Mouse (Mus musculus): ENCODE results near the gene Gstm7.
"Not testable (repeated sequence)": the region's sequence is repeated elsewhere in the genome, so short reads cannot be mapped to it uniquely, and the experiment has no call there.

Gene Gstm7

GRCm38 (mm10) chr3:107932128-107932527 is 511 bp upstream of the Gstm7 start:
- DNase-seq = no peak

GRCm38 (mm10) chr3:107931134-107931533 is 483 bp downstream of the Gstm7 start:
- DNase-seq = no peak

- DNase-seq = no peak
Observed at GRCm38 (mm10) chr3:107929731-107930130, 1.9 kb downstream of the Gstm7 start.

- no peak for DNase-seq
Observed at GRCm38 (mm10) chr3:107929243-107929642, 2.4 kb downstream of the Gstm7 start.

- DNase-seq = no peak
Observed at GRCm38 (mm10) chr3:107928691-107929090, 2.9 kb downstream of the Gstm7 start.

GRCm38 (mm10) chr3:107927841-107928240 is 3.8 kb downstream of the Gstm7 start:
- no peak for DNase-seq

GRCm38 (mm10) chr3:107925335-107925734 is 6.3 kb downstream of the Gstm7 start:
- no peak for DNase-seq

GRCm38 (mm10) chr3:107920348-107920747 is 11.3 kb downstream of the Gstm7 start:
- no peak for DNase-seq

- DNase-seq = peak; percentile 42
Observed at GRCm38 (mm10) chr3:107917783-107918408, 13.7 kb downstream of the Gstm7 start.

- DNase-seq = no peak
Observed at GRCm38 (mm10) chr3:107917097-107917496, 14.5 kb downstream of the Gstm7 start.

- no peak for DNase-seq
Observed at GRCm38 (mm10) chr3:107916674-107917073, 14.9 kb downstream of the Gstm7 start.

GRCm38 (mm10) chr3:107905942-107906341 is 25.7 kb downstream of the Gstm7 start:
- no peak for DNase-seq

- DNase-seq = no peak
Observed at GRCm38 (mm10) chr3:107900955-107901673, 30.5 kb downstream of the Gstm7 start.

GRCm38 (mm10) chr3:107898691-107899090 is 32.9 kb downstream of the Gstm7 start:
- DNase-seq = no peak

- peak; percentile 76 for DNase-seq
Observed at GRCm38 (mm10) chr3:107895720-107896569, 35.7 kb downstream of the Gstm7 start, which contains the start of gene Gstm5. Gstm5 (plus strand) TSS chr3:107895821.

GRCm38 (mm10) chr3:107895194-107895719 is 36.4 kb downstream of the Gstm7 start:
- no peak for DNase-seq

- DNase-seq = not testable (repeated sequence)
Observed at GRCm38 (mm10) chr3:107889236-107889635, 42.4 kb downstream of the Gstm7 start.

GRCm38 (mm10) chr3:107887674-107888495 is 43.7 kb downstream of the Gstm7 start:
- DNase-seq = no peak

- DNase-seq = no peak
Observed at GRCm38 (mm10) chr3:107877747-107878736, 53.6 kb downstream of the Gstm7 start.

- no peak for DNase-seq
Observed at GRCm38 (mm10) chr3:107877005-107877404, 54.6 kb downstream of the Gstm7 start, which contains the start of gene Eps8l3. Eps8l3 (plus strand) TSS chr3:107877229.

All from cerebellum, adult 11 months (tissue).